In genomic region chr4:120323198-120323597, GRCm38 (mm10) we compare ENCODE assay signal across 10 mouse cellular contexts. TPM values are rescaled to one million over a fixed set of nuclear protein-coding genes. Genes with fewer than 3 reads are reported as not detected.
A peak's percentile ranks its signal among the peaks of the same experiment; 100 is the strongest.
DNase-seq lines count a peak whose midpoint lies in the region; ATAC-seq and TF ChIP-seq lines count a peak whose summit lies in the region.
"Had no signal": no experiment of that assay in that cellular context is flagged by ENCODE, and none has a peak within 500 bp of the region (broad histone marks: within the 10 kb centered on the region; RNA-seq: fewer than 3 reads in every experiment).

No protein-coding gene starts in this region.

- WGBS in hindbrain, embryonic 11.5 days: 29% methylated on average over 6 of the region's 6 CpGs
- WGBS in hindbrain, embryonic 13.5 days: 29% methylated on average over 6 of the region's 6 CpGs

- no peak overlapping the region for H3K9ac ChIP-seq in hindbrain, embryonic 11.5 days (ENCODE audit: low read depth, low read length)
- no peak overlapping the region for H3K9ac ChIP-seq in hindbrain, embryonic 13.5 days
- H3K9ac ChIP-seq in CH12.LX (ENCODE audit: insufficient read depth, low read depth): no peak overlapping the region
- H3K9ac ChIP-seq: embryonic facial prominence, embryonic 15.5 days; limb, embryonic 15.5 days had no signal

- H3K4me1 ChIP-seq in hindbrain, embryonic 11.5 days (replicated peaks; ENCODE audit: control insufficient read depth, insufficient read depth, low read length): no peaks in the 10 kb centered on the region
- no peaks in the 10 kb centered on the region for H3K4me1 ChIP-seq in hindbrain, embryonic 13.5 days (replicated peaks)
- H3K4me1 ChIP-seq in CH12.LX (ENCODE audit: control insufficient read depth in 1 of 2, insufficient read depth in 2 of 2): no peaks in the 10 kb centered on the region
- H3K4me1 ChIP-seq: embryonic facial prominence, embryonic 15.5 days; limb, embryonic 15.5 days had no signal

- peak; percentile 61 for DNase-seq in hindbrain, embryonic 11.5 days (ENCODE audit: low spot score)
- peak; percentile 50 for DNase-seq in CH12.LX (ENCODE audit: extremely low read depth)
- DNase-seq in adrenal gland, adult 2 months: peak; percentile 38
- peak; percentile 17 for DNase-seq in embryo, embryonic 9.5 days (ENCODE audit: extremely low spot score)
- peak; percentile 31 for DNase-seq in layer of hippocampus, adult 9-11 months
- peak; percentile 30 for DNase-seq in mesoderm, embryonic 11.5 days (ENCODE audit: low read depth, low spot score)
- no peak for DNase-seq in T-cell, adult 2 months (ENCODE audit: low spot score)

- dilution Hi-C loops in CH12.LX (cut with MboI; ENCODE audit: extremely low pct_ligation_motif_present, extremely low pct_unique_long_range_greater_than_20kb, low sequenced_read_pairs): no loop called here

- in situ Hi-C loops in CH12.LX (cut with MboI; ENCODE audit: low pct_ligation_motif_present, low pct_unique_long_range_greater_than_20kb, low sequenced_read_pairs): no loop called here

- TF ChIP-seq EP300 in CH12.LX (IDR thresholded peaks at IDR 0.05; ENCODE audit: low read length): no peak

- no peak for ATAC-seq in hindbrain, embryonic 11.5 days (ENCODE audit: low FRiP score)
- ATAC-seq in hindbrain, embryonic 13.5 days (ENCODE audit: low FRiP score): no peak

- TF ChIP-seq RAD21 in CH12.LX (IDR thresholded peaks at IDR 0.05; ENCODE audit: low read depth, low read length): peak; percentile 81

- H3K9me3 ChIP-seq in hindbrain, embryonic 11.5 days (ENCODE audit: control insufficient read depth, low read length): no peaks in the 10 kb centered on the region
- no peaks in the 10 kb centered on the region for H3K9me3 ChIP-seq in hindbrain, embryonic 13.5 days
- H3K9me3 ChIP-seq in CH12.LX (replicated peaks; ENCODE audit: low read length): no peaks in the 10 kb centered on the region
- H3K9me3 ChIP-seq: embryonic facial prominence, embryonic 15.5 days; limb, embryonic 15.5 days had no signal

- H3K4me3 ChIP-seq in hindbrain, embryonic 11.5 days (ENCODE audit: low read depth, low read length): no peak overlapping the region
- no peak overlapping the region for H3K4me3 ChIP-seq in hindbrain, embryonic 13.5 days
- H3K4me3 ChIP-seq in CH12.LX (replicated peaks in 1 of 3; ENCODE audit: low read depth in 2 of 3, low read length in 2 of 3, poor library complexity in 1 of 3): no peak overlapping the region
- H3K4me3 ChIP-seq: embryonic facial prominence, embryonic 15.5 days; limb, embryonic 15.5 days had no signal

- no peak overlapping the region for H3K27ac ChIP-seq in hindbrain, embryonic 11.5 days (ENCODE audit: low read depth, low read length)
- no peak overlapping the region for H3K27ac ChIP-seq in hindbrain, embryonic 13.5 days
- H3K27ac ChIP-seq in CH12.LX (ENCODE audit: insufficient read depth, low read depth): no peak overlapping the region
- H3K27ac ChIP-seq: embryonic facial prominence, embryonic 15.5 days; limb, embryonic 15.5 days had no signal

- no peak for TF ChIP-seq POLR2A in CH12.LX (IDR thresholded peaks at IDR 0.05; ENCODE audit: low read depth, low read length)

- H3K4me2 ChIP-seq in hindbrain, embryonic 11.5 days (replicated peaks; ENCODE audit: low read depth, low read length): no peak overlapping the region
- H3K4me2 ChIP-seq in hindbrain, embryonic 13.5 days: no peak overlapping the region
- H3K4me2 ChIP-seq in CH12.LX (ENCODE audit: insufficient read depth, low read depth, poor library complexity, severe bottlenecking): no peak overlapping the region
- H3K4me2 ChIP-seq: embryonic facial prominence, embryonic 15.5 days; limb, embryonic 15.5 days had no signal

- 0 out of 2 replicates have a peak, but pooled peaks cover 2% of the 10 kb centered on the region for H3K27me3 ChIP-seq in hindbrain, embryonic 11.5 days (ENCODE audit: control insufficient read depth, insufficient read depth, low read length)
- H3K27me3 ChIP-seq in hindbrain, embryonic 13.5 days: 0 out of 2 replicates have a peak, but pooled peaks cover 3% of the 10 kb centered on the region
- H3K27me3 ChIP-seq in CH12.LX (replicated peaks): peaks cover 86% of the 10 kb centered on the region

- peak; percentile 73 to 92 for TF ChIP-seq CTCF in CH12.LX (conservative IDR thresholded peaks at IDR 0.05 in 1 of 2, IDR thresholded peaks at IDR 0.05 in 1 of 2; ENCODE audit: low read depth in 2 of 2, low read length in 2 of 2)

- no peaks in the 10 kb centered on the region for H3K36me3 ChIP-seq in hindbrain, embryonic 11.5 days (ENCODE audit: control insufficient read depth, insufficient read depth, low read length)
- H3K36me3 ChIP-seq in hindbrain, embryonic 13.5 days: no peaks in the 10 kb centered on the region
- no peaks in the 10 kb centered on the region for H3K36me3 ChIP-seq in CH12.LX (replicated peaks in 1 of 2; ENCODE audit: control insufficient read depth in 1 of 2, insufficient read depth in 1 of 2, low read length in 1 of 2)
- H3K36me3 ChIP-seq: embryonic facial prominence, embryonic 15.5 days; limb, embryonic 15.5 days had no signal

- H3K79me2 ChIP-seq in CH12.LX (replicated peaks; ENCODE audit: control insufficient read depth, extremely low read depth, insufficient read depth, poor library complexity, severe bottlenecking): no peaks in the 10 kb centered on the region

TF ChIP-seq in CH12.LX, 34 proteins besides CTCF, POLR2A, EP300 and RAD21:
- TF ChIP-seq MAFK (IDR thresholded peaks at IDR 0.05; ENCODE audit: insufficient replicate concordance, low read length): no peak
- 0 out of 2 replicates have a peak, but pooled peaks have one; percentile 35 for TF ChIP-seq NELFE (IDR thresholded peaks at IDR 0.05; ENCODE audit: low read depth, low read length)
- peak; percentile 88 for TF ChIP-seq SMC3 (IDR thresholded peaks at IDR 0.05; ENCODE audit: low read depth, low read length)
- TF ChIP-seq POLR2AphosphoS2 (IDR thresholded peaks at IDR 0.05; ENCODE audit: low read depth, low read length): no peak
- peak; percentile 52 for TF ChIP-seq ZC3H11A (IDR thresholded peaks at IDR 0.05; ENCODE audit: low read depth, low read length)
- TF ChIP-seq JUN (IDR thresholded peaks at IDR 0.05; ENCODE audit: insufficient read depth, low read depth, low read length): no peak

RNA-seq across cellular contexts. Expression of gene Foxo6, which starts 36.0 kb away (rescaled TPM):
- 0.20 and 0.39 TPM in 2 replicates for polyA plus RNA-seq in hindbrain, embryonic 11.5 days (2014; fragmentation: Nextera tagmentation; extraction: Ambion mirVana)
- polyA plus RNA-seq in hindbrain, embryonic 13.5 days (2015; fragmentation: Nextera tagmentation; extraction: Ambion mirVana): 0.73 and 0.83 TPM in 2 replicates
- not detected in 2 replicates for total RNA-seq in CH12.LX (2012; rRNA removed)
- not detected in 2 replicates for total RNA-seq in CH12.LX (2014; rRNA removed)
- polyA plus RNA-seq in CH12.LX (2012; ENCODE audit: insufficient read length, low read depth): not detected in 2 replicates
- 1 to 10 TPM in 1 of 2 experiments, under 1 TPM in 1; 0.58 to 2.8 TPM for total RNA-seq in adrenal gland, adult 2 months (2021)
- polyA plus RNA-seq in adrenal gland, adult 2 months (2012; rRNA removed): 2.2 and 3.6 TPM in 2 replicates
